Mouse (Mus musculus): Measurements from ENCODE around the gene Synpr. TPM values are rescaled to one million over a fixed set of nuclear protein-coding genes. Genes with fewer than 3 reads are reported as not detected.

The Synpr gene
- polyA plus RNA-seq, 1 experiment from 2014 or later = 6.9 TPM

GRCm38 (mm10) chr14:13651541-13652298 is 367.1 kb downstream of the Synpr start:
- Histone ChIP-seq H3K27me3 (ENCODE audit: control insufficient read depth, insufficient read depth, low read length) (no peaks in the 10 kb centered on the region), H3K36me3 (ENCODE audit: control insufficient read depth, insufficient read depth, low read length) (no peaks in the 10 kb centered on the region), H3K4me1 (ENCODE audit: control insufficient read depth, insufficient read depth, low read length) (no peaks in the 10 kb centered on the region), H3K9me3 (ENCODE audit: control insufficient read depth, low read depth, low read length) (no peaks in the 10 kb centered on the region), H3K4me2 (replicated peaks; ENCODE audit: low read depth, low read length) (no peak overlapping the region), H3K27ac (ENCODE audit: low read length) (no peak overlapping the region), H3K4me3 (ENCODE audit: low read depth, low read length) (no peak overlapping the region), H3K9ac (replicated peaks; ENCODE audit: low read depth, low read length) (no peak overlapping the region)
- 77% methylated on average over 2 of the region's 2 CpGs for WGBS
- ATAC-seq (ENCODE audit: insufficient number of reproducible peaks, insufficient read depth, low FRiP score, low read depth) = no peak
